Mouse (Mus musculus) cerebellum, adult 9-11 months (tissue): ENCODE results near the gene Ccdc40.

Source experiments
- DNase-seq: peaks from one replicate; pipeline ENCODE4 v3.0.0; 2022

Gene Ccdc40

GRCm38 (mm10) chr11:119228091-119228781, at the start of gene Ccdc40, which contains the start of gene Tbc1d16:
Gene Ccdc40 (plus strand): TSS chr11:119228572.
Gene Tbc1d16 (minus strand): TSS chr11:119228499.
- DNase-seq = peak; percentile 74

GRCm38 (mm10) chr11:119180824-119181582, 47.4 kb upstream of the Ccdc40 start:
- no peak for DNase-seq

GRCm38 (mm10) chr11:119181861-119182395, 46.4 kb upstream of the Ccdc40 start:
- no peak for DNase-seq

- DNase-seq = no peak
These were observed 44.6 kb upstream of the Ccdc40 start for GRCm38 (mm10) chr11:119183684-119184310.

- no peak for DNase-seq
These were observed 42.0 kb upstream of the Ccdc40 start for GRCm38 (mm10) chr11:119186381-119186780.

- DNase-seq = peak; percentile 63
These were observed 41.2 kb upstream of the Ccdc40 start for GRCm38 (mm10) chr11:119186989-119187799.

GRCm38 (mm10) chr11:119187800-119188197, 40.6 kb upstream of the Ccdc40 start:
- DNase-seq = peak; percentile 55

- peak; percentile 38 for DNase-seq
These were observed 40.0 kb upstream of the Ccdc40 start for GRCm38 (mm10) chr11:119188389-119188788.

GRCm38 (mm10) chr11:119189319-119189718, 39.1 kb upstream of the Ccdc40 start:
- DNase-seq = no peak

GRCm38 (mm10) chr11:119190498-119190897, 37.9 kb upstream of the Ccdc40 start:
- DNase-seq = peak; percentile 69

- DNase-seq = no peak
These were observed 36.7 kb upstream of the Ccdc40 start for GRCm38 (mm10) chr11:119191606-119192081.

GRCm38 (mm10) chr11:119192176-119192575, 36.2 kb upstream of the Ccdc40 start:
- no peak for DNase-seq

GRCm38 (mm10) chr11:119192605-119193004, 35.8 kb upstream of the Ccdc40 start:
- DNase-seq = no peak

- DNase-seq = peak; percentile 94
These were observed 30.5 kb upstream of the Ccdc40 start for GRCm38 (mm10) chr11:119197618-119198563.

GRCm38 (mm10) chr11:119198564-119199232, 29.7 kb upstream of the Ccdc40 start:
- DNase-seq = peak; percentile 91

GRCm38 (mm10) chr11:119199233-119199601, 29.2 kb upstream of the Ccdc40 start:
- peak; percentile 69 for DNase-seq

- peak; percentile 45 for DNase-seq
These were observed 24.9 kb upstream of the Ccdc40 start for GRCm38 (mm10) chr11:119203423-119203822.

- DNase-seq = peak; percentile 52
These were observed 22.6 kb upstream of the Ccdc40 start for GRCm38 (mm10) chr11:119205738-119206137.

- DNase-seq = peak; percentile 79
These were observed 21.8 kb upstream of the Ccdc40 start for GRCm38 (mm10) chr11:119206562-119206961.

- DNase-seq = peak; percentile 50
These were observed 20.4 kb upstream of the Ccdc40 start for GRCm38 (mm10) chr11:119207986-119208385.
